Mouse (Mus musculus) adrenal gland, postnatal 36 days (tissue): ENCODE data around the gene Babam1. TPM values are rescaled to one million over a fixed set of nuclear protein-coding genes. Genes with fewer than 3 reads are reported as not detected.

Source experiments
- DNase-seq, 2 experiments: peaks; one replicate each; pipeline ENCODE4 v3.0.0; 2021; ENCODE audit warnings: mixed read lengths in 1 of 2
- total RNA-seq, 2 experiments: library from RNA; stranded (reverse); gene quantifications; 2 replicates each; pipeline ENCODE4 v1.2.3; 2021

Gene Babam1
- total RNA-seq, 2 experiments from 2014 or later, result 90.6 to 102 TPM

- peak; percentile 48 to 73 for DNase-seq
Measured at GRCm38 (mm10) chr8:71380178-71381171, 16.2 kb upstream of the Babam1 start.

GRCm38 (mm10) chr8:71381421-71381970 is 15.2 kb upstream of the Babam1 start, which contains the start of gene Nr2f6:
TSS of gene Nr2f6 (minus strand) at chr8:71381960.
- peak; percentile 66 to 82 for DNase-seq

GRCm38 (mm10) chr8:71381971-71382961 is 14.4 kb upstream of the Babam1 start:
- DNase-seq, result peak; percentile 92 to 95

GRCm38 (mm10) chr8:71383396-71383795 is 13.3 kb upstream of the Babam1 start:
- peak in 1 of 2 experiments; percentile 68 for DNase-seq

GRCm38 (mm10) chr8:71383860-71384259 is 12.8 kb upstream of the Babam1 start:
- DNase-seq, result no peak

- no peak for DNase-seq
Measured at GRCm38 (mm10) chr8:71385212-71385835, 11.3 kb upstream of the Babam1 start.

GRCm38 (mm10) chr8:71388267-71388666 is 8.4 kb upstream of the Babam1 start:
- DNase-seq, result no peak

GRCm38 (mm10) chr8:71391696-71392095 is 5.0 kb upstream of the Babam1 start:
- no peak for DNase-seq

- DNase-seq, result no peak
Measured at GRCm38 (mm10) chr8:71392391-71392790, 4.3 kb upstream of the Babam1 start.

- peak; percentile 54 to 68 for DNase-seq
Measured at GRCm38 (mm10) chr8:71392871-71393270, 3.8 kb upstream of the Babam1 start.

GRCm38 (mm10) chr8:71394481-71394880 is 2.2 kb upstream of the Babam1 start:
- DNase-seq, result no peak

GRCm38 (mm10) chr8:71395071-71395470 is 1.6 kb upstream of the Babam1 start:
- DNase-seq, result no peak

GRCm38 (mm10) chr8:71395629-71396028 is 1.0 kb upstream of the Babam1 start, which contains the start of gene Ushbp1:
TSS of gene Ushbp1 (minus strand) at chr8:71395802.
- peak in 1 of 2 experiments; percentile 57 for DNase-seq

GRCm38 (mm10) chr8:71397701-71398100 is 1.0 kb downstream of the Babam1 start:
- DNase-seq, result no peak

- no peak for DNase-seq
Measured at GRCm38 (mm10) chr8:71400826-71401225, 4.2 kb downstream of the Babam1 start.

- DNase-seq, result no peak
Measured at GRCm38 (mm10) chr8:71401454-71401853, 4.8 kb downstream of the Babam1 start.

- no peak for DNase-seq
Measured at GRCm38 (mm10) chr8:71402446-71402964, 5.8 kb downstream of the Babam1 start.

GRCm38 (mm10) chr8:71403107-71403885 is 6.6 kb downstream of the Babam1 start:
- DNase-seq, result no peak

- DNase-seq, result no peak
Measured at GRCm38 (mm10) chr8:71404011-71404410, 7.3 kb downstream of the Babam1 start.

- DNase-seq, result peak in 1 of 2 experiments; percentile 51
Measured at GRCm38 (mm10) chr8:71404951-71405351, 8.3 kb downstream of the Babam1 start.
